Mouse (Mus musculus) ES-E14 (cell line): ENCODE measurements around the gene Homer2.

Experiments
- CHD2 ChIP-seq: IDR thresholded peaks from 2 replicates; pipeline ENCODE4 v1.6.1; 2014; ENCODE audit warnings: mild to moderate bottlenecking, low read depth, low read length, inconsistent platforms
- HCFC1 ChIP-seq: IDR thresholded peaks from 2 replicates; pipeline ENCODE4 v1.6.1; 2012; ENCODE audit warnings: low read length, inconsistent platforms, borderline replicate concordance; ENCODE audit not compliant: insufficient read depth
- MAFK ChIP-seq: IDR thresholded peaks from 2 replicates; pipeline ENCODE4 v1.6.1; 2014; ENCODE audit warnings: mild to moderate bottlenecking, low read depth, low read length, inconsistent platforms; ENCODE audit not compliant: insufficient read depth
- ZC3H11A ChIP-seq: IDR thresholded peaks from 2 replicates; pipeline ENCODE4 v1.6.1; 2012; ENCODE audit warnings: low read depth, mild to moderate bottlenecking, inconsistent platforms, low read length, borderline replicate concordance
- ZNF384 ChIP-seq: IDR thresholded peaks from 2 replicates; pipeline ENCODE4 v1.6.1; 2012; ENCODE audit warnings: low read depth, low read length, inconsistent platforms

DNA sequence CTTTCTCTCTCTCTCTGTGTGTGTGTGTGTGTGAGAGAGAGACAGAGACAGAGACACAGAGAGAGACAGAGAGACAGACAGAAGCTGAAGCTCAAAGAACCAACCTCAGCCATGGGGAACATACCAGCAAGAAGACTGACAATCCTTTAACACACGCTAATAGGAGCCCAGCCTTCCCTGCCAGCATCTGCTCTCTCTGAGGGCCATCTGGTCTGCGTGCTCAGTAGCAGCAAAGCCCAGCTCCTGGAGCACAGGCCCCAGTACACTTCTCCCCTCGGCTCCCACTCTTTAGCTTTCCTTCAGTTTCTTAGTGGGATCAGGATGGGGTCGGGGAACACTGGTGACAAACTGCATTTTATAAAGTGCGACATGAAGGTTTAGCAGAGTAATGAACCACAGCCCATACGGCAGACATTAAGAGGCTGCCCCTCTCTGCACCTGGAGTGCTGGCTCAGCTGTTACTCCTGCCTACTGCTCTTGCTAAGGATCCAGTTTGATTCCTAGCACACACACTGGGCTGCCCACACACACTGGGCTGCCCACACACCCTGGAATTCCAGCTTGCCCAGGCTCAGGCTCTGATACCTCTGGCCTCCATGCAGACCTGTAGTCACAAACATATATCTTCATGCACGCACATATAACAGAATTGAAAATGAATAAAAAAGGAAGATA lies 141.8 kb downstream of the Homer2 start:
- TF ChIP-seq MAFK, result no peak
- TF ChIP-seq ZC3H11A, result no peak
- no peak for TF ChIP-seq CHD2
- no peak for TF ChIP-seq ZNF384
- no peak for TF ChIP-seq HCFC1
